ENCODE assay signal across 20 mouse cellular contexts in the genomic region with DNA sequence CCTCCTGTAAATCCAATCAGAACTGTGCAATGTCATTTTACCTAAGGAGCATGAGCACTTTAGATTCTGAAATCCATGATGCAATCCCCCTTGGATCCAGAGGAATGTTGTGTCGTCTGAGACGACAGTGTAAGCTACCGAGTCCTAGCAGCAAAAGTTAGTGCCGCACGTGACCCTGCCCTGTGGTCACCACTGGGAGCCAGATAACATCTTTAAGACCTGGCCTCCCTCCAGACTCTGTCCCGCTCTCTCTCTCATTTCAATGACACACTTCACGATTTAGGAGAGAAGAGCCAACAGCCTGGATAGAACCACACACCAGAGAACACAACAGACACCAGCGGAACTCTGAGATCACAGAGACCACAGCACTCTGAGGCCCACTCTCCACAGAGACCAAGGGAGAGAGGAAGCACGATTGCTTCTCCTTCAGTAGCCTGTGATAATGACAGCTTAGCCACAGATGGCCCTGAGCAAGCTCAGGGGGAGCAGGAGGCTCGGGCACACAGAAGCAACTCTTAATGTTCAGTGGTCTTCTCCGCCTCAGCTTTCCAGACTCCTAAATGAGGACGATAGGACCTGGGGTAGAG. TPM values are rescaled to one million over a fixed set of nuclear protein-coding genes. Genes with fewer than 3 reads are reported as not detected.
DNase-seq lines count a peak whose midpoint lies in the region; ATAC-seq and TF ChIP-seq lines count a peak whose summit lies in the region.
"Had no signal": no experiment of that assay in that cellular context is flagged by ENCODE, and none has a peak within 500 bp of the region (broad histone marks: within the 10 kb centered on the region; RNA-seq: fewer than 3 reads in every experiment).

No protein-coding gene starts in this region.

- no peaks in the 10 kb centered on the region for H3K9me3 ChIP-seq in intestine, embryonic 16.5 days (ENCODE audit: control insufficient read depth, low read length)
- H3K9me3 ChIP-seq in intestine, postnatal 0 days (ENCODE audit: control insufficient read depth), result no peaks in the 10 kb centered on the region
- H3K9me3 ChIP-seq: heart, embryonic 10.5 days; limb, embryonic 13.5 days had no signal

- ATAC-seq in intestine, embryonic 16.5 days, result no peak
- ATAC-seq in intestine, postnatal 0 days, result no peak
- ATAC-seq: activated CD4-positive, CD25-positive, alpha-beta regulatory T cell, adult 4 months; hindbrain, embryonic 16.5 days; Patski had no signal

- no peak overlapping the region for H3K4me2 ChIP-seq in intestine, embryonic 16.5 days (ENCODE audit: low read depth, low read length)
- H3K4me2 ChIP-seq in intestine, postnatal 0 days (replicated peaks; ENCODE audit: low read depth), result no peak overlapping the region
- H3K4me2 ChIP-seq: limb, embryonic 13.5 days; midbrain, embryonic 11.5 days had no signal

- no peak overlapping the region for H3K27ac ChIP-seq in intestine, embryonic 16.5 days (ENCODE audit: low read length)
- H3K27ac ChIP-seq in intestine, postnatal 0 days (ENCODE audit: low read depth, low read length), result no peak overlapping the region
- H3K27ac ChIP-seq: heart, embryonic 10.5 days; limb, embryonic 13.5 days; liver, embryonic 14.5 days had no signal

- intact Hi-C loops in heart, postnatal 25 days (cut with DNase I), result no loop called here

- H3K4me3 ChIP-seq in intestine, embryonic 16.5 days (ENCODE audit: low read length), result no peak overlapping the region
- H3K4me3 ChIP-seq in intestine, postnatal 0 days (ENCODE audit: low read depth, low read length), result no peak overlapping the region
- H3K4me3 ChIP-seq: heart, embryonic 10.5 days; limb, embryonic 13.5 days had no signal

- H3K9ac ChIP-seq in intestine, embryonic 16.5 days (ENCODE audit: low read depth, low read length), result peak overlapping the region; percentile 24; the same call in 1 of the 2 replicates
- H3K9ac ChIP-seq in intestine, postnatal 0 days (ENCODE audit: low read depth, low read length), result no peak overlapping the region
- H3K9ac ChIP-seq: limb, embryonic 13.5 days; liver, embryonic 14.5 days had no signal

- H3K36me3 ChIP-seq in intestine, embryonic 16.5 days (ENCODE audit: control insufficient read depth, insufficient read depth, low read length), result no peaks in the 10 kb centered on the region
- H3K36me3 ChIP-seq in intestine, postnatal 0 days (ENCODE audit: control insufficient read depth, insufficient read depth), result no peaks in the 10 kb centered on the region; the same call in 1 of the 2 replicates
- H3K36me3 ChIP-seq: heart, embryonic 10.5 days; limb, embryonic 13.5 days had no signal

- H3K27me3 ChIP-seq in intestine, embryonic 16.5 days (replicated peaks; ENCODE audit: control insufficient read depth, insufficient read depth, low read length), result no peaks in the 10 kb centered on the region
- H3K27me3 ChIP-seq in intestine, postnatal 0 days (replicated peaks; ENCODE audit: control insufficient read depth, insufficient read depth, low read length), result peaks cover 7% of the 10 kb centered on the region; the same call in 1 of the 2 replicates

- no peak for TF ChIP-seq CTCF in intestine, postnatal 0 days (IDR thresholded peaks at IDR 0.05; ENCODE audit: low read depth)

- H3K4me1 ChIP-seq in intestine, embryonic 16.5 days (ENCODE audit: control insufficient read depth, insufficient read depth, low read length), result peaks cover 13% of the 10 kb centered on the region
- H3K4me1 ChIP-seq in intestine, postnatal 0 days (replicated peaks; ENCODE audit: control insufficient read depth, insufficient read depth, low read length), result no peaks in the 10 kb centered on the region

- peak; percentile 28 for DNase-seq in urinary bladder, postnatal 25 days (ENCODE audit: low spot score)
- no peak for DNase-seq in urinary bladder, postnatal 4 days (ENCODE audit: low spot score in 2 of 2)
- peak; percentile 29 for DNase-seq in kidney, postnatal 14 days
- peak; percentile 46 for DNase-seq in yolk sac, embryonic 10.5 days (ENCODE audit: low spot score)
- DNase-seq in spleen, postnatal 36 days (ENCODE audit: low spot score in 2 of 2), result no peak
- no peak for DNase-seq in heart, postnatal 25 days (ENCODE audit: low spot score)
- DNase-seq: cerebellum, adult 9-10 months; gastrocnemius, postnatal 10 days; heart, postnatal 14 days; retina, postnatal 1 day; right cerebral cortex, postnatal 4 days had no signal

- WGBS in intestine, embryonic 16.5 days, result 74% methylated on average over 12 of the region's 12 CpGs
- 59% methylated on average over 12 of the region's 12 CpGs for WGBS in intestine, postnatal 0 days

RNA-seq across cellular contexts. Expression of a gene that starts 3.7 kb away (rescaled TPM):
- polyA plus RNA-seq in intestine, embryonic 16.5 days (2015; fragmentation: Nextera tagmentation; extraction: Ambion mirVana), result 91.4 and 96.6 TPM in 2 replicates
- 58.6 and 63.4 TPM in 2 replicates for polyA plus RNA-seq in intestine, postnatal 0 days (2015; fragmentation: Nextera tagmentation; extraction: Ambion mirVana)
- total RNA-seq in heart, postnatal 25 days (2021), result under 1 TPM; 0.18 to 0.22 TPM
- polyA plus RNA-seq: Patski had no signal

Comparison
In these comparisons a context has a peak if more than half of its experiments do, and no peak if none do; other contexts are left out.
1. DNase-seq: peak in urinary bladder, postnatal 25 days (single experiment), kidney, postnatal 14 days (single experiment) and yolk sac, embryonic 10.5 days (single experiment); none in urinary bladder, postnatal 4 days (0 of 2), spleen, postnatal 36 days (0 of 2) and heart, postnatal 25 days (single experiment).